Mouse (Mus musculus): ENCODE measurements around the gene Fxr2. TPM values are rescaled to one million over a fixed set of nuclear protein-coding genes. Genes with fewer than 3 reads are reported as not detected.

The Fxr2 gene
- polyA plus RNA-seq (2017; shearing (Covaris generic)): 10 to 100 TPM; 59.9 to 74.5 TPM

DNA sequence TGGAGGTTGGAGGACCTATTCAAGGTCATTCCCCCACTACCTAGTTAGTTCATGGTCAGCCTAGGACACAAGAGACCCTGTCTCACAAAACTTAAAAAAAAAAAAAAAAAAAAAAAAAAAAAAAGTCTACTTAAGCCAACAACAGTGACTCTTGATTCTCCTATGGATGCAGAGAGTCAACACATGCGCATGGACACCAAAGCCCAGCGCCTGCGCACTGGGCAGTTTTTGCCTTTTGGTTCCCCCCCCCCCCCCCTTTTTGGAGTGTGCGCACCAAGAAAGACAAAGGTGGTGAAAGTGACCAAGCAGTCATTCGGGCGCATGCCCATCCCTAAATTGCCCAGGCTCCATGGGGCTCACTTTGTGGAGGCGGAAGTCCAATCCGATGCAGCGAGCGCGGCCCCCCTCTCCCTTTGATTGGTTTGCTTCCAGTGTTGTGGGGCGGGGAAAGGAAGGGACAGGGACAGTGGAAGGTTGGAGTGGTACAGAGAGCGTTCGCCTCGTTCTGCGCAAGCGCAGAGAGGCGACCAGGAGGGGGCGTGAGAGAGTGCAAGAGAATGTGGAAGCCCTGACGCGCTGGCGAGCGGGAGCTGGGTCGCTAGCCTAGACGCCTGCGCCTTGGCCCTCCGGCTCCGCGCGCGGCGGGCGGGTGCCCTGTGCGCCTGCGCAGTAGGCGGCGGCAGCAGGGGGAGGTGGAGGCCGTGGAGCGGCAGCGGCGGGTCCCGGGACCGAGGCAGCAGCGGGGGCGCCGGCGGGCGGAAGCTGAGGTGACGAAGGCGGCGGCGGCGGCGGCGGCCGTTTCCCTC lies at the start of gene Fxr2:
TSS of gene Fxr2 (plus strand) at position 707 of the 806 bp plus-strand sequence.

DNA sequence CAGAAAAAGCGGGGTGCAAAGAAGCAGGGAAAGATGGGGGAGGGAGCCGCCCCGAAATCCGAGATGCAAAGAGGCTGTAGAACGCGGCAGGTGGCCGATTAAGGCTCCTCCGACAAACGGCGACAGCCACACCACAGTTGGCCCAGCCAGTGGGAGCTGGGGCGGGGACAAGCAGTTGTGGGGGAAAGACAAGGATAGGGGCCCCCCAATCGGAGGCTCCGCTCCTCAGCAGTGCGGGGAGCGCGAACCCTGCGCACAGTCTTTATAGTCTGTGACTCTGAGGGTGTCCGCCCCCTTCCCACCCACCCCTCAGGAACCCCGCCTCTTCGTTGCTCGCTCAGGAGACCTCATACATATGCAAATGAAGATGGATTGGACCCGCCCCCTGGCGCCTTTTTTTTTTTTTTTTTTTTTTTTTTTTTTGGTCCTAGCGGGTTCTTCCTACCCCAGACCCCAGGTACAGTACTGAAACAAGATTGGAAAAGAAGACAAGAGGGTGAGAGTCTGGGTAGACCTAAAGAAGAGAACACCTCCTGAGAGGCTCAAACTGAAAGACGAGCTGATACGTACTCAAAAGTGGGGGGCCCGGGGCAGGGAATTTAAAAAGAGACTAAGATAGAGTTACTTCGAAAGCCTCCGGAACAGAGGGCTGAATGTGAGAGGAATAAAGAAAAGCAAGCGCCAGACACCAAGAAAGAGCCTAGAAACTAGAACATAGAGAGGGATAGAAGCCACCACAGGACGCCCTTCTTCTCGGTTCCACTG lies 26.9 kb upstream of the Fxr2 start, which contains the start of gene Atp1b2:
TSS of gene Atp1b2 (minus strand) at position 217 of the 765 bp plus-strand sequence.

DNA sequence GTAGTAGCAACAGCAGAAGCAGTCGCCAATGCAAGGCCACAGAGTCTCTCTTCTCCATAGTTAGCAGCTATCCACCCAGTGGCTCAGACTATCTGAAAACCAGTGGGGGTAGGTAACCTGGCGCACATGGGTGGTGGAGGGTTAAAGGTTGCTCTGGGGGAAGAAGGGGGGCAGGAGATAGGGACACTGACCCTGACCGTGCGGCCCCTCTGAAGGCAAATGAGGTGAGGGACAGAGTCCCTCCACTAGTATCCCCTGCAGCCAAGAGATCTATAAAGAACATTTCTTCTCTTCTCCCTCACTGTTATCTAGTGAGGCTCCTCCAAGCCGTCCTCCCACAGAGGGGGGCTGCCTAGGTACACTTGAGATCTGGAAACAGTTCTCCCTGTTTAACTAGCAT lies 15.0 kb upstream of the Fxr2 start, which contains the start of gene Shbg:
TSS of gene Shbg (minus strand) at position 101 of the 400 bp plus-strand sequence.

DNA sequence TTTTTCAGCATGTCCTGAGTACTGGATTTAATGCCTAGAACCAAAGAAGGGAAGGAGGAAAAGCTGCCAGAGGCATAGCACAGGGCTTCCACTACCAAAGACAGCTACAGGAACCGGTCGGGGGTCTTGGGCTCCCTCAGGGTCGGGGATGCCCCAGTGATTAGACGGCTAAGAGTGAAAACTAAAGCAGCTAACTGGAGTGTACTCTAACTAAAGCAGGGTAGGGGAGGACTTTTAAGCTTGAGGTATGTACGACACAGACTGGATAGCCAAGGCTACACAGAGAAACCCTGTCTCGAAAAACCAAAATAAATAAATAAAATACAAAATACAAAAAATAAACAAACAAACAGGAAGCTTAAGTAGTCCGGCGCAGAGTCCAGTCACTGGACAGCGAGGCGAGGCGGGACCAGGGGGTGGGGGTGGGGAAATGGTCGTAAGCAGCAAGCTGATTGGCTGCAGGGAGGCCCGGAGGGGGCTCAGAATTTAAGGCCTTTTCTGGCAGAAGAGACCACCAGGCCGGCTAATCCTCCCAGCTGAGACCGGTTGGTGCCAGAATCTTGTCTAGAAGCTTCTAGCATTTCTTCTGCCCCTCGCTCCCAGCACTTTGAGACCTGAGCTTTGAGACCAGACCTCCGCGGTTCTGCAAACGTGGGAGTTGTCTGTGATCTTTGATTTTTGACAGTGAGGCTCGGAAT lies 11.1 kb upstream of the Fxr2 start, which contains the start of gene Sat2:
TSS of gene Sat2 (plus strand) at position 454 of the 698 bp plus-strand sequence.

DNA sequence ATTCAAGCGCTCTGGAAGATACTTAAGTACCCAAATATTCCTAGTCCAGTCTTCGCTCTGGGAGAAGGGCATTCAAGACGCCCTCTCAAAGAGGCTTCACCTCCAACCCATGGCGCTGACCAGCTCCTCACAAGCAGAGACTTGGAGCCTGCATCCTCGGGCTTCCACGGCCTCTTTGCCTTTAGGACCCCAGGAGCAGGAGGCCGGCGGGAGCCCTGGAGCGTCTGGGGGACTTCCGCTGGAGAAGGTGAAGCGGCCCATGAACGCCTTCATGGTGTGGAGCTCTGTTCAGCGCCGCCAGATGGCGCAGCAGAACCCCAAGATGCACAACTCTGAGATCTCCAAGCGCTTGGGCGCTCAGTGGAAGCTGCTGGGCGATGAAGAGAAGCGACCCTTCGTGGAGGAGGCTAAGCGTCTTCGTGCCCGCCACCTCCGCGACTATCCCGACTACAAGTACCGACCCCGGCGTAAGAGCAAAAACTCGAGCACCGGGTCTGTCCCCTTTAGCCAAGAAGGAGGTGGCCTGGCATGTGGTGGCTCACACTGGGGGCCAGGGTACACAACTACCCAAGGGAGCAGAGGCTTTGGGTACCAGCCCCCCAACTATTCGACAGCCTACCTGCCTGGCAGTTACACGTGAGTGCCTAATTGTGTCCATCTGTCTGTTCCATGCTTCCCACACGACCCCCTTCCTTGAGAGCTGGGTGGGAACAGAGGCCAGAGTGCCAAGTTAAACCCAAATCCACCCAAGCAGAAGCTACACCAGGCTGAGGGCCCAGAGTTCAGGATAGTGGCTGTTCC lies 22.7 kb downstream of the Fxr2 start, which contains the start of gene Sox15:
TSS of gene Sox15 (plus strand) at position 51 of the 801 bp plus-strand sequence.

DNA sequence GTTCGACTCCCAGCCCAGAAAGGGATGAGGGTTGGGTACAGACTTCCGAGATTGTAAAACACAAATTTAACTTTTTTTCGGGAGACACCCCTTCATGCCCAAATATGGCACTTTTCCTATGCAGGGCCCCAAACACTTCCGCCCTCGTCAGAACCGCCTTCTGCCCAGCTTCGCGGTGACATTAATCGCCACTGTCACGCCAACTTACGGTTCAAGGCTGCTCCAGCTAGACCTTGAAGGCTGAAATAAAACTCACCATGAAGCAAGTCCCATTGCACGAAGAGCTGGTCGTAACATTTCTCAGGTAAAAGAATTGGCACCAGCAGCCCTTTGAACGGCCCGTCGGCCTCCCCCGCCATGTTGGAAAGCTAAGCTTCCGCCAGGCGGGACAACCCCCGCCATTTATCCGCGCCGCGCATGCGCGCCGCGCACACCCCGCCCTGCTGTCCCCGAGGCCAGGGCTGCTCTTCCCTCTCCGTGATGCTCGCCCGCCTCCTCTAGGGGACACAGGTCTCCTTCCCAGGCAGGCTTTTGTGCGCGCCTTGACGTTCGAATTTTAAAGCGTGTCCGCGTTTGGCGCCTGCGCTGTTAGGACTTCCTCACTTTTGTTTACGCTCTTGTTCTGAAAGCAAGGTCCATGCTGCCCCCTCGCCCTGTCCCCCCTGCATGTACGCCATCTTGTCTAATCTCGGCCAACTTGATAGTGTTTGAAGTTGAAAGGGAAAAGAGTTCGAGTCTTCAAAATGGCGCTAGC lies 29.6 kb downstream of the Fxr2 start, which contains the start of gene Mpdu1:
TSS of gene Mpdu1 (minus strand) at position 430 of the 754 bp plus-strand sequence.

DNA sequence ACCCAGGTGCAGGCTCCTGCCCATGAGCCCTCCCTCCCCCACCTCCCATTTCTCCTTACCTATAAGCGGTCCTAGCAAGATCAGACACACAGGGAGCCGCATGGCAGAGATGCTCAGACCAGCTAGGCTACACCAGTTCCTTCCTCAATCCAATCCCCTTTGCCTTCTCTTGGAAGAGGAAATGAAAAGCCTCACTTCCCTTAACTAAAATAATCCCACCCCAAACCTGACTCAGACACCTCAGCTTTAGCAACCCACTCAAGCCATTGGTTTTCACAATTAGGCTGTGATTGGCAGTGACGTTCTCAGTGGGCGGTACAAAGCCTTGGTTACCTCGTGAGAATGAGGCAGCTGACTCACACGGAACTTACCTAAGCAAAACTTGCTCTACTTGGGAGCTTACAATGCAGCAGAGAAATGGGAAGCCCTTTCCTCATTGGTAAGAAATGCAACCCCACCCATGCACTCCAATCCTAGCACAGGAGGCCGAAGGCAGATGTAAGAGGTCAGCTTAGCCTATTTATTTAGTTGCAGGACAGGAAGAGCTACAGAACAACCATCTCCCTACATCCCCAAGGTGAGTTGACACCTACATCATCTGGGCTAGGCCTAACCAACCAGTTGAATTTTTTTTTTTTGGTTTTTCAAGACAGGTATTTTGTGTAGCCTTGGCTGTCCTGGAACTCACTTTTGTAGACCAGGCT lies 33.3 kb downstream of the Fxr2 start, which contains the start of gene Cd68:
TSS of gene Cd68 (minus strand) at position 193 of the 704 bp plus-strand sequence.

DNA sequence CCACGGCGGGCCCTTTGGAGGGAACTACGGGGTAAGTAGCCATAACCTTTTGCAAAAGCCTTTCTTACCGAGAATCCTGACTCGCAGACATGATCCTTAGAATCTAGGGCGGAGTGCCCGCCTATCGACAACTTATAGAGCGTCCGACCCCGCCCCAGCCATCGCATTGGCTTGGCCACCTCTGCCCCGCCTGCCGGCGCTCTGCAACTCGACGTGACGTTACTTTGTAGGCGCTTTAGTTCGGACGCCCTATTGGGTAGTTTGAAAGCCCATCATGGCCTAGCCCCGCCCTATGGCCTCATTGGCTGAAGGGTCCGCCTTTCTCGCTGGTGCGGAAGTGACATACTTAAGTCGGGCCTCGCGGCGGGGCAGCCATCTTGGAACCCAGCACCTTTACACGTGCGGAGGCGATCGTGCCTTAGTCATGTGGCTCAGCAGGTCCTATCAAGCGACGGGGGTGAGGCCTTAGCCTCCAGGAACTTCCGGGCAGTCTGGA lies 39.5 kb downstream of the Fxr2 start, which contains the start of gene Eif4a1:
TSS of gene Eif4a1 (minus strand) at position 213 of the 496 bp plus-strand sequence.

DNA sequence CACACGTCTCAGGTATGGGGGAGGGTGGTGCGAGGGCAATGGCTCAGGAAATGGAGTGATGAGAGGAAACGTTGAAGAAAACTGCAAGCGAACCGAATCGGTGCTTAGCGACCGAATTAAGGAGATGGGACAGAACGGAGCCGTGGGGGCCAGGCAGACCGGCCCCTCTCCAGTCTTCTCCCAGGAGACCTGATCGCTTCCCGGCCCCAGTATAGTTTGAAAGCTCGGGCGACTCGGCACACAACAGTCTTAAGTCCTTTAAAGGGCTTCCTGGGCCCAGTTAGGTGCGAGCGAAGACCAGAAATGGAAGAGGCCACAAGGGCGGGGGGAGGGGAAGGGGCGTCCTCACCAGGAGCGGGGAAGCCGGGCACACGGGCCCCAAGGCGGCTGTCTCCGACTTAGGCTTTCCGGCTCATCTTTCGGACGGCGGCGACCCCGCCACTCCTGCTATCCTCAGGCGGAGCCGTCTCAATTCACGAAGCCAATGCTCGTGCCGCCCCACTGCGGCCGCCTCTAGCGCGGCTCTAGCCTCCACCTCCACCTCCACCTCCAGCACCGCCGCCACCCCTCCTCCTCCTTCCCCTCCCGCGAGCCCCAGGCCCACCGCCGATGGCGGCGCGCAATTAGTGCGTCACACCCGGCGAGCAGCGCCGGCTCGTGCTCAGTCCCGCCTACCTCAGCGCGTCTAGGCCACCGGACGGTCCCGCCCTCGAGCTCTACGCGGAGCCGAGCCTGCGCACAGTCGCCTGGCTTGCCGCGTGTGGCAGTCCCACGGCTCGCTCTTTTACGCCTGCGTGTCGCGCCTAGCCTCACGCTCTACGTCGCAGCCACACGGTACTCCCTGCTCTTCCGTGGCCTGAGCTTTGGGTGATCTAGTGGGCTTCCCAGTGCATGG lies 48.8 kb downstream of the Fxr2 start, which contains the start of gene Senp3:
TSS of gene Senp3 (minus strand) at position 771 of the 895 bp plus-strand sequence.

DNA sequence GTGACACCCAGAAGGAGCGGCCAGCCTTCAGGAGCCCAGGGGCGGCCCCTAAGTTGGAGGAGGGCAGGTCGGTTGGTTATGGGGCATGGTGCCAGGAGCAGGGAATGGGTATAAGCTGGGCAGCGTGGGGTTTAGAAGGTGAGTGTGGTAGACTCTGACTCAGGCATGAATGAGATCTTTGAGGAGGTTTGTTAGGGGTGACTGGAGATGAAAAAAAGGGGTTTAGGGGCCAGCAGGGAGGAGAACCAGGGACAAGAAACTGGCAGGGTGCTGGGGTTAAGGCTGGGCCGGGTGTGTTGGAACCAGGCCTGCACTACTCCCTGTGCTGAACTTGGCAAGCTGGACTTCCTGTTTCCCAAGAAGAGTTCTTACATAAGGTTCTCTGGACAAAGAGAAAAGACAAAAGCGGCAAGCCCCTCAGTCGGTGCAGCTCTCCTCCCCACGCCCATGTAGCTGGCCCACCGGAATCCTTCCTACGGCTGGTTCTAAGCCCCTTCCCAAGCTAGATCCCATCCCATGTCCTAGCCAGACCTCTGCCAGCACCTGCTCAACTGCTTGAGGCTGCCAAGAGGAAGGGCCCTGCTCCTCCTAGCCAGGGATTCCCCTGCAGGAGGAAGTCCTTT lies 52.8 kb downstream of the Fxr2 start, which contains the start of gene Tnfsf13:
TSS of gene Tnfsf13 (minus strand) at position 259 of the 623 bp plus-strand sequence.

DNA sequence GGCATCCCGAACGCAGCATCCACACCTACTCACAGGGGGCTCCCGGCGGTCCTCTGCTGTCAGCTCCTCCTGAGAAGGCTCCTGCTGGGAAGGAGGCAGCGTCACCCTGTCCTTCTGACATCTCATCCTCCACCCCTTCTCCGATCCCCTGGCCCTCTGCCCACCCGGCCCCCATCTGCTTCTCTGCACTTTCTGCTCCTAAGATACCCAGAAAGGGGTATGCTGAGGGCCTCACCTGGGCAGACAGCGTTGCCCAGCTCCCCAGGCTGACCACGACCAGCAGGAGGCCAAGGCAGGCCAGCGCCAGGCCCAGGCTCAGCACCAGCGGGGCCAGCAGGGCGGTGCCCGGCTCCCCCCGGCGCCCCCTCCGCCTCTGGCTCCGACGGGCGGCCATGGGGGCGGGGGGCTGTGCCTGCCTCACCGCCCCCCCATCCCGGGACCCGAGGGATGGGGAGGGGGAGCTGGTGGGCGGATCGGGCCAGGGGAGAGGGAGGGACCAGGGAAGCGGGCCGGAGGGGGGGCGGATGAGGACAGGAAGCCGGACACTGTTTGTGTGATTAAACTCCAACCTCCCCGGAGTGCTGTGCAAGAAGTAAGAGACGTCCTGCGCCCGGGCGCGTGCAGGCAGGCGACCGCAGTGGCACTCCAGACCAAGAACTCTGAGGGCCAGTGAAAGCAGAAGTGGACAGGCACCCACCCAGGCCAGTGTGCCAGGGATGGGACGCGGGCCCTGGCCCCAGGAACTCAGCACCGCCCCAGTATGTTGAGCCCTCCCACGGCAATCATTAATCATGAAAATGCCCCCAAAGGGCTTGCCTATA lies 62.8 kb downstream of the Fxr2 start, which contains the start of the genes Tnfsf12 and Tnfsfm13:
TSS of gene Tnfsf12 (minus strand) at position 489 of the 821 bp plus-strand sequence.
TSS of gene Tnfsfm13 (minus strand) at position 738 of the 821 bp plus-strand sequence.

Other genes starting within 250 kb of the Fxr2 start
- 100 to 1,000 TPM in 1 of 2 experiments, 10 to 100 TPM in 1; 97.4 to 110 TPM for gene Naa38, start 237.5 kb upstream of the Fxr2 start, polyA plus RNA-seq (2017; shearing (Covaris generic))
- 10 to 100 TPM; 25.6 to 30.9 TPM for gene Cyb5d1, start 237.4 kb upstream of the Fxr2 start, polyA plus RNA-seq (2017; shearing (Covaris generic))
- 1 to 10 TPM in 1 of 2 experiments, under 1 TPM in 1; 0.45 to 1.8 TPM for gene Tmem88, start 234.8 kb upstream of the Fxr2 start, polyA plus RNA-seq (2017; shearing (Covaris generic))
- 1 to 10 TPM; 5.0 to 5.4 TPM for gene Kdm6b, start 219.3 kb upstream of the Fxr2 start, polyA plus RNA-seq (2017; shearing (Covaris generic))
- gene Dnah2, start 83.9 kb upstream of the Fxr2 start, polyA plus RNA-seq (2017; shearing (Covaris generic)): 1 to 10 TPM in 1 of 2 experiments, under 1 TPM in 1; 0.31 to 3.4 TPM
- under 1 TPM; 0.55 to 0.64 TPM for gene Efnb3, start 72.8 kb upstream of the Fxr2 start, polyA plus RNA-seq (2017; shearing (Covaris generic))
- gene Wrap53, start 52.7 kb upstream of the Fxr2 start, polyA plus RNA-seq (2017; shearing (Covaris generic)): 10 to 100 TPM; 26.4 to 26.5 TPM
- gene Trp53, start 52.6 kb upstream of the Fxr2 start, polyA plus RNA-seq (2017; shearing (Covaris generic)): 100 to 1,000 TPM; 201 to 249 TPM
- under 1 TPM in 1 of 2 experiments, not detected in 1; 0.55 TPM for gene Atp1b2, start 27.0 kb upstream of the Fxr2 start, polyA plus RNA-seq (2017; shearing (Covaris generic))
- gene Shbg, start 15.1 kb upstream of the Fxr2 start, polyA plus RNA-seq (2017; shearing (Covaris generic)): under 1 TPM; 0.33 to 0.57 TPM
- 1 to 10 TPM in 1 of 2 experiments, not detected in 1; 2.8 TPM for gene Sat2, start 11.0 kb upstream of the Fxr2 start, polyA plus RNA-seq (2017; shearing (Covaris generic))
- gene Sox15, start 22.3 kb downstream of the Fxr2 start, polyA plus RNA-seq (2017; shearing (Covaris generic)): 1 to 10 TPM in 1 of 2 experiments, under 1 TPM in 1; 0.55 to 3.1 TPM
- 10 to 100 TPM; 47.5 to 52.3 TPM for gene Mpdu1, start 29.7 kb downstream of the Fxr2 start, polyA plus RNA-seq (2017; shearing (Covaris generic))
- gene Cd68, start 33.2 kb downstream of the Fxr2 start, polyA plus RNA-seq (2017; shearing (Covaris generic)): 10 to 100 TPM in 1 of 2 experiments, 1 to 10 TPM in 1; 1.7 to 11.0 TPM
- gene Eif4a1, start 39.4 kb downstream of the Fxr2 start, polyA plus RNA-seq (2017; shearing (Covaris generic)): 100 to 1,000 TPM; 493 to 540 TPM
- gene Senp3, start 49.1 kb downstream of the Fxr2 start, polyA plus RNA-seq (2017; shearing (Covaris generic)): 10 to 100 TPM; 33.1 to 37.3 TPM
- gene Tnfsf13, start 52.8 kb downstream of the Fxr2 start, polyA plus RNA-seq (2017; shearing (Covaris generic)): not detected
- gene Tnfsf12, start 62.9 kb downstream of the Fxr2 start, polyA plus RNA-seq (2017; shearing (Covaris generic)): not detected
- under 1 TPM in 1 of 2 experiments, not detected in 1; 0.45 TPM for gene Tnfsfm13, start 63.1 kb downstream of the Fxr2 start, polyA plus RNA-seq (2017; shearing (Covaris generic))
- gene Polr2a, start 125.6 kb downstream of the Fxr2 start, polyA plus RNA-seq (2017; shearing (Covaris generic)): 10 to 100 TPM; 43.7 to 44.7 TPM
- 1 to 10 TPM in 1 of 2 experiments, under 1 TPM in 1; 0.29 to 1.3 TPM for gene Slc35g3, start 129.0 kb downstream of the Fxr2 start, polyA plus RNA-seq (2017; shearing (Covaris generic))
- gene Zbtb4, start 132.9 kb downstream of the Fxr2 start, polyA plus RNA-seq (2017; shearing (Covaris generic)): 1 to 10 TPM; 3.8 to 5.3 TPM
- 1 to 10 TPM in 1 of 2 experiments, under 1 TPM in 1; 0.13 to 4.3 TPM for gene Chrnb1, start 163.0 kb downstream of the Fxr2 start, polyA plus RNA-seq (2017; shearing (Covaris generic))
- gene Fgf11, start 168.9 kb downstream of the Fxr2 start, polyA plus RNA-seq (2017; shearing (Covaris generic)): not detected
- gene Tmem102, start 172.6 kb downstream of the Fxr2 start, polyA plus RNA-seq (2017; shearing (Covaris generic)): not detected
- under 1 TPM in 1 of 2 experiments, not detected in 1; 0.39 TPM for gene Gm39566, start 182.3 kb downstream of the Fxr2 start, polyA plus RNA-seq (2017; shearing (Covaris generic))
- not detected for gene Spem2, start 185.5 kb downstream of the Fxr2 start, polyA plus RNA-seq (2017; shearing (Covaris generic))
- 1 to 10 TPM in 1 of 2 experiments, not detected in 1; 2.1 TPM for gene Spem1, start 189.2 kb downstream of the Fxr2 start, polyA plus RNA-seq (2017; shearing (Covaris generic))
- gene Nlgn2, start 204.8 kb downstream of the Fxr2 start, polyA plus RNA-seq (2017; shearing (Covaris generic)): under 1 TPM; 0.26 to 0.83 TPM
- gene Tmem256, start 205.5 kb downstream of the Fxr2 start, polyA plus RNA-seq (2017; shearing (Covaris generic)): 10 to 100 TPM; 64.6 to 89.9 TPM
- gene Plscr3, start 213.4 kb downstream of the Fxr2 start, polyA plus RNA-seq (2017; shearing (Covaris generic)): 10 to 100 TPM; 15.4 to 18.5 TPM
- gene Tnk1, start 225.7 kb downstream of the Fxr2 start, polyA plus RNA-seq (2017; shearing (Covaris generic)): under 1 TPM; 0.08 to 0.72 TPM
- gene Tmem95, start 245.0 kb downstream of the Fxr2 start, polyA plus RNA-seq (2017; shearing (Covaris generic)): under 1 TPM in 1 of 2 experiments, not detected in 1; 0.93 TPM
- gene Kctd11, start 248.4 kb downstream of the Fxr2 start, polyA plus RNA-seq (2017; shearing (Covaris generic)): 1 to 10 TPM; 1.3 TPM

Measured in inflammation-experienced regulatory T-cells (primary cell).